Mouse (Mus musculus): ENCODE data around the gene Rpl13a.
"Not testable (repeated sequence)": the region's sequence is repeated elsewhere in the genome, so short reads cannot be mapped to it uniquely, and the experiment has no call there.

Gene Rpl13a

GRCm38 (mm10) chr7:45155590-45155989, 27.0 kb upstream of the Rpl13a start:
- DNase-seq: no peak

DNA sequence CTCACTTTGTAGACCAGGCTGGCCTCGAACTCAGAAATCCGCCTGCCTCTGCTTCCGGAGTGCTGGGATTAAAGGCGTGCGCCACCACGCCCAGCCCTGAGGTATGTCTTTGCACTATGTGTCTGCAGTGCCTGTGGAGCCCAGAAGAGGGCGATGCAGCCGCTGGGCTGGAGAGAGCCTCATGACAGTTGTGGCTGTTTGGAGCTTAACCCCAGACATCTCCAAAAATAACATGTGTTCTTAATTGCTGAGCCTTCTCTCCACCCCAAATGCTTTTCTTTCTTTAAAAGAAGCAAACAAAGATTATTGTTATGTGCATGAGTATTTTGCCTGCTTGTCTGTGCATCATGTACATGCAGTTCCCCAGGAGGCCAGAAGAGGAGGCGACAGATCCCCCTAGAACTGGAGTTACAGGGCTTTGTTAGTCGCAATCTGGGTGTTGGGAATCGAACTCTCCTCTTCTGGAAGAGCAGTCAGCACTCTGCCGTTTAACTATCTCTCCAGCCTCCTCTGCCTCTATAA, 26.5 kb upstream of the Rpl13a start:
- peak; percentile 71 for DNase-seq

DNA sequence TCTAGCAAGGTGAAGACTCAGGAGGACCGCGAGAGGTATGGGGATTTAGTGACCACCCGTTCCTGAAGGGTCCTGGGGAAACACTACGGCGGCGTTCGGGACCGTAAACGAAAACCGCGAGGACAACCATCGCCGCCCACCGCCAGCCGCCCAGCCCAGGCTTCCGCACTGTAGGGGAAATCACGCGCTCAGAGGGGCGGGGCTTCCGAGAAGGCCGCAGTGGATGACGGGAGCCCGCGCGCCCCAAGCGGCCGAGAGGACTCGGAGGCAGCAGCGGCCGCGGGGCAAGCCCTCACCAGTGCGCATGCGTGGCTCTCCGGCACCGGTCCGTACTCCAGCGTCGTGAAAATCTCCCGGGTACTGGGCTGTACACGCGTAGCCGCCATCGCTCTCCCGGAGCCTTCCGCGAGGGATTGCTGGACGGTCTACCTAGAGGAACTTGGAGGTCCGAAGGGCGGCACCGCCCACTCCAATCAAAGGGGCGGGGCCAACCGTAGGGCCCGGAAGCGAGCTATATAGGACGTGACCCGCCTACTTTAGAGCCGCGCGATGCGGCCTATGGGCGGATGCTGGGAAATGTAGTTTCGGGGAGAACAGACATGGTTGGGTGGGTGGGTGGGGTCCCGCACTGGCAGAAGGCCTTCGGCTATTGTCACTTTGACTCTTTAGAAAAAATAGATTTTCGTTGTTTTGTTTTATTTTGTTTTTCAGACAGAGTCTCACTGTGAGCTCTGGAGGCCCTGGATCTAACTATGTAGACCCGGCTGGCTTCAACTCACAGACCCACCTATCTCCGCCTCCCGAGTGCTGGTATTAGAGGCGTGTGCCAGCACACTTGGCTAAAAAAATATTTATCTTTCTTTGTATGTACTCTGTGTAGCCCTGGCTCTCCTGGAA, 25.8 kb upstream of the Rpl13a start, which contains the start of the genes Pih1d1 and Aldh16a1:
Pih1d1 (plus strand) TSS at position 208 of the 897 bp plus-strand sequence.
Aldh16a1 (minus strand) TSS at position 489 of the 897 bp plus-strand sequence.
- DNase-seq: peak; percentile 98 to 99

GRCm38 (mm10) chr7:45153586-45153985, 25.0 kb upstream of the Rpl13a start:
- DNase-seq: no peak

- not testable (repeated sequence) for DNase-seq
Observed at GRCm38 (mm10) chr7:45153052-45153451, 24.5 kb upstream of the Rpl13a start.

DNA sequence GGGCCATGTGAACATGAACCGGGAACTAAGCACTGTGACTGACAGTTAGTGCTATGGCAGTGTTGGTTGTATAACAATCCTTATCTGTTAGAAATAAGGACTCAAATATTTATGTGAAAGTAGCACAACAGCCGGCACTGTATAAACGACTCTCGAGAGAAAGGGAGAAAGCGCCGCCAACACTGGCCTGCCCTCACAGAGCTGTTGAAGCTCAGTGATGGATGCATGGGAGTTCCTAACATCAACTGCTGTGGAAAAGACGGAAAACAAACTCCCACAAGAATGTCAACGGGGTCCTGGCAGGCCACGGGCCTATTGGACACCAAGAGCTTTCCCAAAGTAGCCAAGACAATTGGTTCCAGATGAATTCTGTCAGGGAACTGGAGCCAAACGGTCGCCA, 22.7 kb upstream of the Rpl13a start:
- DNase-seq: no peak

DNA sequence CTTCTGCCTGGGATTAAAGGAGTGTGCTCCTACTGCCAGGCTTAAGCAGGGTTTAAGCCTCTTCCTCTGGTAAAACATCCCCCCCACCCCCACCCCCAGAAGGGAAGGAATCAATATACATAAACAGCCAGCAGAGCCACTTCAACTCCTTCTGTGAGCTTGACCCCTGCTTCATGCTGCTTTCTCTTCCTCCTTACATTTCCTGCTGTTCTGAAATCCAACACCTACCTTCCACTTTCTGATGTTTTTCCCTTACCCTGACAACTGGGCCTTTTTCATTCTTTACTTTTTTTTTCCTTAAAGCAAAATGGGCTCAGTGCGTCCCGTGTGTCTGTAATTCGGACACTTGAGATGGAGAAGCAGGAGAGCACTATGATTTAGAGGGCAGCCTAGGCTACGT, 21.8 kb upstream of the Rpl13a start:
- DNase-seq: no peak

- DNase-seq: no peak
Observed at GRCm38 (mm10) chr7:45149545-45149944, 21.0 kb upstream of the Rpl13a start.

- DNase-seq: no peak
Observed at GRCm38 (mm10) chr7:45148534-45149098, 20.1 kb upstream of the Rpl13a start.

DNA sequence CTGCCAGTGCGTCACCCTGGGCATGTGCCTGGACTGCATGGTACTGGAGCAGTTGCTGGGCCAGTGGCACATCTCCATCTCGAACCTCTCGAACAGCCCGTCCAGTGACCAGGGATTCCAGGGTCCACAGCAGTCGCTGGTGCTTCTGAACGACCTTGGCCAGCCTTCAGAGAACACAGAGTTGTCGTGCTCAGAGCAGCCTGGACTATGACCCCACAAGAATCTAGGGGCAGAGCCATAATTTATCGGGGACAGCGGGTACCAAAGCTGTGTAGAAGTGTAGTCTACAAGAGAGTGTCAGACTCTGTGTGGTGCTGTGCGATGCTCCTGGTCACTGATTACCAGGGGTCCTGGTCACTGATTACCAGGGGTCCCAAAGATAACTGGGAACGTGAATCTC, 19.3 kb upstream of the Rpl13a start:
- DNase-seq: no peak

DNA sequence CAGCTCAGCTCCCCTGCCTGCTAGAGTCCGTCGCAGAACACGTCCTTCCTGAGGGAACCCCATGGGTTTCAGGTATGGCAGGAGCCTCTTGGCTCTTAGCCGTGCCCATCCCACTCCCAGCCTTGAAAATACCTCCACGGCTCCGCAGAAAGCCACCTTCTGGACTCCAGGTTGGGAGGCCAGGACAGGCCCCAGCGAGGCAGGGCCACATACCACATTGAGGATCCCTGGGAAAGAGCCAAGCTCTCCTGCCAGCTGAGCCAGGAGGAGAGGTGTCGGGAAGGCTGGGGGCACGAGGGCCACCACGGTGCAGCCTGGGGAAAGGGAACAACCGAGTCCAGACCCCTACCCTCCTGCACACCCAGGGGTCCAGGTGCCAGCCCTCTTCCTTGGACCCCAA, 18.7 kb upstream of the Rpl13a start:
- DNase-seq: no peak

DNA sequence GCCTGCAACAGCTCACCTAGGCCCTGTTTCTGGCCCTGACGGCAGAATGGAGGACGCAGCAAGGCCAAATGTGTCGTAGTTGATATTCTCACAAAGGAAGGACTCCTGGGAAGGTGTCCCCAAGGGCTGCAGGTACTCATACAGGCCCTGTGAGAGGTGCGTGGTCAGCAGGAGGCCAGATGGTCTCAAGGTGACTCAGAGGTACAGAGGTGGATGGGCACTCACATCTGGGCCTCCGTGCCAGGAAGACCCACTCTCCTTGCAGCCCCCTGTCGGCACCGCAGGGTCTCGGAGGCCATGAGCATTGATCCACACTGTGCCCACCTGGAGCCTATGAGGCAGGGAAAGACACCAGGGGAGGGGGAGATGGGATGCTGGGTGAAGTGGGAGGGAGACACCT, 16.9 kb upstream of the Rpl13a start:
- no peak for DNase-seq

- no peak for DNase-seq
Observed at GRCm38 (mm10) chr7:45144368-45145174, 16.0 kb upstream of the Rpl13a start.

GRCm38 (mm10) chr7:45141914-45142313, 13.4 kb upstream of the Rpl13a start:
- no peak for DNase-seq

DNA sequence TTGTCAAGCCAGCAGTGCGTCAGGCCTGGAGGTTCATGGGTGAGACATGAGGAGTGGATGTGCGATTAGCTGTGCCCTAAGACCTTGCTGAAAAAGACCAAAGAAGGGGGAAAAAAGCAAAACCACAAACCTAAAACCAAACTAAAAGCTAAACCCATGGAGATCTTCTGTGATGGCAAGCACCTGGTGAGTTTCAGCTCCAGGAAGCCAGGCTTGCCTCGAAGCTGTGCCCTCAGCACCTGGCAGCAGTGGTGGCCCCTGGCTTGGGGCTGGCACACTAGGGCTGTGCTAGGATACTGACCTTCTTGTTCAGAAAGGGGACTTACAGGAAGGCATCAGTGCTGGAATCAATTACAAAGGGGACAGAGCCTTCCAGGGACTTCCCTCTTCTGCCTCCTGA, 12.8 kb upstream of the Rpl13a start:
- DNase-seq: no peak

GRCm38 (mm10) chr7:45139904-45140723, 11.6 kb upstream of the Rpl13a start:
- no peak for DNase-seq

DNA sequence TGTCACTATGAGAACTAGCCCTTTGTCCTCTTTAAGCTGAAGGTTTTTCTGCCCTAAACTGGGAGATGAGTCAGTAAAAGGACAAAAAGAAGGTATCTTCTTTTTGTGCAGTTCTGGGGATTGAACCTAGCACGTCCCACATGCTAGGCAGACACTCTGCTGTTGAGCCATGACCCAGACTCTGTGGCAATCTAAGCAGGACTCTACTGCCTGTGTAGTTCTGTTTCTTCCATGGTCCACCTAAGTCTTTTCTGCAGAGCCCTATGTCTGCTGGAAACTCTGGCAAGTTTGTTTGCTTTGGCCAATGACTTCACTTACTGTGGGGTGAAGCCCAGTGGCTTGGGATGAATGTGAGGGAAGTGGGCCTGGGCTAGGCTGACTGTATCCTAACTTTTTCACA, 9.8 kb upstream of the Rpl13a start:
- DNase-seq: no peak

- no peak for DNase-seq
Observed at GRCm38 (mm10) chr7:45137171-45138006, 8.8 kb upstream of the Rpl13a start.

- peak; percentile 92 to 93 for DNase-seq
Observed at GRCm38 (mm10) chr7:45135993-45136567, 7.5 kb upstream of the Rpl13a start, which contains the start of the genes Gm45713 and Flt3l. Gm45713 (minus strand) TSS chr7:45136231. Flt3l (minus strand) TSS chr7:45136432.

DNA sequence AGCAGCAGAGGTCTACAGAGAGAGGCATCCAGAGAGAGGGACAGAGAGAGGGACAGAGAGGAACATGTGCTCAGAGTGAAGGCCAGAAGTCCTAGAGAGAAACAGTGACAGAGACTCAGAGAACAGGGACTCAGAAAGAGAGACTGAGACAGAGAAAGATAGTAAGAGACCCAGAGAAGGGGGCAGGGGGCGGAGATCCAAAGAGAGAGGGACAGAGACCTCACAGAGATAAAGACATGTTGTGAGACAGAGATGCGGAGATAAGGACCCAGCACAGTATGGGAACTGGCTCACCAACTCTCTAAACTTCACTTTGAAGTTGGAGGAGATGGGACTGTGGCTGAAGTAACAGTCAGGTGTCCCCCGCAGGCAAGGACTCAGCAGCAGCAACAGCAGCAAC, 6.8 kb upstream of the Rpl13a start:
- no peak for DNase-seq

DNA sequence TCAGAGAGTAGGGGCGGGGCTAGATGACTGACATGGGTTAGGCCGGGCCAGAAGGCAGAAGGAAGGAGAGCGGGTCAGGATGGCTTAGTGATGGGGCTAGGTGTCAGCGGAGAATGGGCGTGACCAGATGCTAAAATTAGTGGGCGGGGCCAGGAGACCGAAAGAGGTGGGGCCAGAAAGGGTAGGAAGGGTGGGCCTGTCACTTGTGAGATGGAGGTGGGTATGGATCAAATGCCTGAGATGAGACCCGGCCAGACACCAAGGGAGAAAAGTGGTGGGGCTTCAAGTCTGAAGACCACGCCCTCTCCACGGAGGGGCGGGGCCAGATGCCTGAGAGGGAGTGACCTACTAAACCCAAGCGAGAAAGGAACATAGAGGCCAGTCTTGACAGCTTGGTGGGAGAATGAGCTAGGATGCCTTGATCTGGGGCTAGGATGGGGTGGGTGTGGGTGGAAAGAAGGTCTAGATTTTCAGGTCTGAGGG, 6.0 kb upstream of the Rpl13a start:
- DNase-seq: peak; percentile 63 to 64

All from B cell, adult 2 months (primary cell).